Mouse (Mus musculus) stomach, postnatal 0 days (tissue): Measurements from ENCODE around the gene Rgs9bp. TPM values are rescaled to one million over a fixed set of nuclear protein-coding genes. Genes with fewer than 3 reads are reported as not detected.

Source experiments
- ATAC-seq: fragments of 200-750 bp; cut with Nextera tagmentation; 2 replicates; pipeline ENCODE4 v1.8.0; 2017; ENCODE audit not compliant: low FRiP score, low TSS enrichment
- DNase-seq: peaks from one replicate; pipeline ENCODE4 v3.0.0-alpha.2; 2016; ENCODE audit warnings: low spot score
- H3K27ac ChIP-seq: fragments of 300-500 bp; sonication (generic); replicated peaks from 2 replicates; pipeline ENCODE4 v1.5.1; 2014; ENCODE audit warnings: mild to moderate bottlenecking, control low read depth
- H3K27me3 ChIP-seq: fragments of 300-500 bp; sonication (generic); 2 replicates; pipeline ENCODE4 v1.6.1; 2014; ENCODE audit warnings: low read length; ENCODE audit not compliant: control insufficient read depth, insufficient read depth
- H3K36me3 ChIP-seq: fragments of 300-500 bp; sonication (generic); 2 replicates; pipeline ENCODE4 v1.6.1; 2014; ENCODE audit warnings: low read length, mixed read lengths; ENCODE audit not compliant: control insufficient read depth, insufficient read depth
- H3K4me1 ChIP-seq: fragments of 300-500 bp; sonication (generic); replicated peaks from 2 replicates; pipeline ENCODE4 v1.6.1; 2014; ENCODE audit warnings: antibody characterized with exemption; ENCODE audit not compliant: control insufficient read depth, insufficient read depth
- H3K4me2 ChIP-seq: fragments of 300-500 bp; sonication (generic); replicated peaks from 2 replicates; pipeline ENCODE4 v1.6.1; 2014; ENCODE audit warnings: low read depth, mild to moderate bottlenecking, control low read depth, moderate library complexity
- H3K4me3 ChIP-seq: fragments of 300-500 bp; sonication (generic); 2 replicates; pipeline ENCODE4 v1.5.1; 2014; ENCODE audit warnings: low read depth, low read length, control low read depth
- H3K9ac ChIP-seq: fragments of 300-500 bp; sonication (generic); 2 replicates; pipeline ENCODE4 v1.6.1; 2014; ENCODE audit warnings: mild to moderate bottlenecking, low read length, control low read depth, mixed read lengths
- H3K9me3 ChIP-seq: fragments of 300-500 bp; sonication (generic); 2 replicates; pipeline ENCODE4 v1.6.1; 2016; ENCODE audit warnings: low read length; ENCODE audit not compliant: control insufficient read depth
- CTCF ChIP-seq: IDR thresholded peaks from 2 replicates; pipeline ENCODE4 v1.5.1; 2016; ENCODE audit warnings: antibody characterized with exemption, low read depth, mild to moderate bottlenecking, moderate library complexity
- EP300 ChIP-seq: optimal IDR thresholded peaks from 2 replicates; pipeline ENCODE3; 2016; ENCODE audit warnings: antibody characterized with exemption
- WGBS: fragments of 180-500 bp; shearing (Covaris S2); extraction: QIAGEN DNeasy Blood & Tissue Kit; methylation state at CpG from one replicate; pipeline ENCODE4 v1.1.7; 2014; 5-methylcytosine and 5-hydroxymethylcytosine counted together
- polyA plus RNA-seq: library from polyadenylated mRNA; unstranded; fragments of >200 nt; fragmentation: Nextera tagmentation; extraction: Ambion mirVana; gene quantifications from 2 replicates; pipeline ENCODE4 v1.2.1, GENCODE M21; 2015

The Rgs9bp gene
- polyA plus RNA-seq, 1 experiment from 2014 or later, result 0.28 TPM

DNA sequence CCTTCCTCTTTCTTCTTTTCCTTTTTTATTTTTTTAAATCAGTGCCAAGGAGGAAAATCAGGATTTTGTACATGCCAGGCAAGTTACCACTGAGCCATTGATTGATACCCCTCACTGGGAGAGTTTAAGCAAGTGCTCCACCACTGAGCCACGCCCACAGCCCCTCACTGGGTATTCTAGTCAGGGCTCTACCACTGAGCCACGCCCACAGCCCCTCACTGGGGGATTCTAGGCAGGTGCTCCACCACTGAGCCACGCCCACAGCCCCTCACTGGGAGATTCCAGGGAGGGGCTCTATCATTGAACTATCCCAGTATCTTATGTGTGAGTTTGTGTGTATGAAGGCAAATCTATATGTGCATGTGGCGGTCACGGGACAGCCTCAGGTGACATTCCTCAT lies 8.9 kb upstream of the Rgs9bp start:
- 89% methylated on average over 5 of the region's 5 CpGs for WGBS
- no peaks in the 10 kb centered on the region for H3K27me3 ChIP-seq
- DNase-seq (no peak), ATAC-seq (no peak)
- no peaks in the 10 kb centered on the region for H3K4me1 ChIP-seq
- no peak overlapping the region for H3K4me3 ChIP-seq
- H3K9ac ChIP-seq, result no peak overlapping the region
- H3K27ac ChIP-seq, result no peak overlapping the region
- peaks cover 10% of the 10 kb centered on the region for H3K36me3 ChIP-seq
- no peaks in the 10 kb centered on the region for H3K9me3 ChIP-seq
- H3K4me2 ChIP-seq, result no peak overlapping the region
- TF ChIP-seq CTCF (no peak), EP300 (no peak)

DNA sequence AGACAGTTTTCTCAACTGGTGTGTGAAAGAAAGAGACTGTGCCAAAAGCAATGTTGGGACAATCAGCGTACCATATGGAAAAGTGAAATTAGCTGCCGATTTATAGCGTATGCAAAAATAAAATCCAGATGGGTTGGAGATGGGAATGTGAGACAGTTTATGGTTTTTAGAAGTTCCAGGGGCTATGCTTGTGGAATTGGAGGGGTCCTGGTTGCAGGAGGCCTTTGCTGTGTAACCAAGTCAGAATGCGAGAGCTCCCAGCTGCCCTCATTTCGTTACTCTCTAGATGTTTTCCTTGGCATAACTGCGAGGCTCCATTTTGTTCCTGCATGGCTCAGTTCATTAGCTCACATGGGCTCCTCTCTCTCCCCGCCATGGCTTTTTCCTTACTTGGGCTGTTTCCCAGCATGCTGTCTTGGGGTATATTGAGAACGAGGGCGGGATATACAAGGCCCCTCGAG lies 5.4 kb upstream of the Rgs9bp start:
- H3K4me3 ChIP-seq, result no peak overlapping the region
- H3K36me3 ChIP-seq, result peaks cover 10% of the 10 kb centered on the region
- H3K9me3 ChIP-seq, result no peaks in the 10 kb centered on the region
- no peak for TF ChIP-seq CTCF
- TF ChIP-seq EP300, result no peak
- H3K4me2 ChIP-seq, result no peak overlapping the region
- no peak overlapping the region for H3K9ac ChIP-seq
- ATAC-seq, result no peak
- DNase-seq, result no peak
- WGBS, result 91% methylated on average over 10 of the region's 10 CpGs
- no peaks in the 10 kb centered on the region for H3K27me3 ChIP-seq
- no peak overlapping the region for H3K27ac ChIP-seq
- H3K4me1 ChIP-seq, result peaks cover 4% of the 10 kb centered on the region

DNA sequence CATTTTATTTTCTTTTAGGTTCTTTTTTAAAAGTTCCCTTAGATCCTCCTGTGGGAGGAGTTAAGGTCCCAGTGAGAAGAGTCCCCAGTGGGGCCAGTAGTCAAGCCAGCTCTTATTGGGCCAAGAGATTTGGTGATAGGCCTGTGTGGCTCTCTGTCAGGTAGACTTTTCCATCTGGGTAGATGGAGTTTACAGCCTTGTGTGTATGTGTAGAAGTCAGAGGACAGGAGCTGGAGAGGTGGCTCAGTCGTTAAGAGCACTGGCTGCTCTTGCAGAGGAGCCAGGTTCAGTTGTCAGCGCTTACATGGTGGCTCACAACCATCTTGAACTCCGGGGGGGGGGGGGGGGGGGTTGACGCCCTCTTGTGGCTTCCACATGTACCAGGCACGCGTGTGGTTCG lies 4.1 kb upstream of the Rgs9bp start:
- no peak for ATAC-seq
- Histone ChIP-seq H3K27me3 (no peaks in the 10 kb centered on the region), H3K4me2 (no peak overlapping the region), H3K9ac (no peak overlapping the region), H3K36me3 (peaks cover 10% of the 10 kb centered on the region), H3K9me3 (no peaks in the 10 kb centered on the region), H3K27ac (no peak overlapping the region), H3K4me1 (peaks cover 5% of the 10 kb centered on the region), H3K4me3 (no peak overlapping the region)
- no peak for DNase-seq
- no peak for TF ChIP-seq CTCF
- TF ChIP-seq EP300, result no peak
- 87% methylated on average over 6 of the region's 7 CpGs for WGBS

DNA sequence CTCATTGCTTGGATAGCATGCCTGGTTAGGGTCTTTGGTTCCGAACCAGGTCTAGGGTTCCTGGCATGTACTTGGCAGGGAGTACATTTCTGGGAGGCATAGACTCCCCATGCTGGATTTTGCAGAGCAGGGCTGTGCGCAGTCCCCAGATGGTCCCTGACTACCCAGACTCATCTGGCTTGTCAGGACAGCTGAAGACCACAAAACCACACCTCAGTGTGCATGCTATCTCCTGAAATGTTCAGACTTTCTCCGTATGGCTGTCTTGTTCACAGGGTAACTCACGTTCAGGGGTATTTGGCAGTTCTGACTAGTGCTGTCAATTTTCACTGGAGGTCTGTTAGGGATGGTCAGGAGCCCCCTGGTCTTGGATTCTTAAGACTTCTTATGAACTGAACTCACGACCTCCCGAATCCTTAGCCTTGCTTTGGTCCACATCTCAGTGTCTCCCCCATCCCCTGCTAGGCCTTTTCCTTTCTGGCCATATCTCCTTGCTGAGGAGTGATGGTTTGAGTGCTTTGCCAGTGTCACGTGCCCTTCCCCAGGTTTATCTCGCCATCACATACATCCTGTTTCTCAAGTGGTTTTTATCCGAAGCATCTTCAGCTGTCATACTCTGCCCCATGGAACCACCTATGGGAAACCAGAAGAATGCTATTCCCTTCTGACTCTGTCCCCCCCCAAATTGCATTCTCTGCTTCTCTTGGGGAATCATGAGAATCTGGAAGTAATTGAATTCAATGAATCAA lies 3.5 kb upstream of the Rgs9bp start:
- peaks cover 6% of the 10 kb centered on the region for H3K4me1 ChIP-seq
- ATAC-seq (no peak), DNase-seq (no peak)
- TF ChIP-seq EP300 (no peak), CTCF (no peak)
- peaks cover 10% of the 10 kb centered on the region for H3K36me3 ChIP-seq
- no peaks in the 10 kb centered on the region for H3K9me3 ChIP-seq
- H3K4me2 ChIP-seq, result no peak overlapping the region
- H3K9ac ChIP-seq, result no peak overlapping the region
- H3K27me3 ChIP-seq, result no peaks in the 10 kb centered on the region
- H3K4me3 ChIP-seq, result no peak overlapping the region
- 86% methylated on average over 9 of the region's 9 CpGs for WGBS
- no peak overlapping the region for H3K27ac ChIP-seq

DNA sequence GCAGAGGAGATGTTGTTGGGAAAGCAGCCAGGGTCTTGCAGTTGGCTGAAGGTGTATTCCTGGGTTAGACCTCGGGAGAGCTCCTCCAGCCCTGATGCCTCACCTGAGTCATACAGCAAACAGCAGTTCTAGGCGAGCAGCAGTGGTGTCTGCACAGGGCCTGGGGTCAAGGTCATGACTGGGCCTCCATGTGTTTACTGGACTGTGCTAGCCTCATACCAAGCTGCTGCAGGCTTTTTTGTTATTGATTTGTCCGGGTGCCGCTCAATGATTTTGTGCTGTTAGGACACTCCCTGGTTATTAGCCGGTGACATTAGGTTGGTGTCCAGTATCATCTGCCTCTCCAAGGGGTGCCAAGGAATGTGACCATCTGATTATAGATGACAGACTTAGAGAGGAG lies 2.3 kb upstream of the Rgs9bp start:
- H3K9ac ChIP-seq, result no peak overlapping the region

DNA sequence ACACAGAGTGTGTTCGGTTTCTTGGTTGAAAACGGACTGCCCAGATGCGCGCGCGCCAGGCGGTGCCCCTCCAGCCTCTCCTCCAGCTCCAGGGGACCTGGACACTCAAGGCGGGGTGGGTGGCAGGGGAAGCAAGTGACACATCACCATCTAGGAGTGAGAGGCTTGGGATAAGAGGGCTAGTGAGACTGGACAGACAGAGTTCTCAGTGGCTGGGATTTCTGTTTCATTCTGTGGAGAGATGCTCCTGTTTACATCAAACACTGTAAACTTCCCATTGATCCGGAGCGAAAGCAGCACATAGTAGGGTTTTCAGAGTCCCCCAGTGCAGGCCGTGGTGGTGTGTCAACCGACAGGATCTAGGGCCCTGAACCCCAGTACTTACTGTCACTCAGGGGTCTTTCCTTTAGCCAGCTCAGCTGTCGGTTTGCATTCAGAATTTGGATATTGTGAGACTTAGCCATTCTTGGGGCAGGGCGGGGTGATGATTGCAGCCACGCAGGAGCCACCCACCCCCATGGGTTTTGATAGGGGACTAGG lies 1.6 kb upstream of the Rgs9bp start:
- no peak for DNase-seq
- H3K9me3 ChIP-seq, result no peaks in the 10 kb centered on the region

More for the DNA sequence above, 2.3 kb upstream of the Rgs9bp start:
- WGBS, result 50% methylated on average over 5 of the region's 5 CpGs
- Histone ChIP-seq H3K4me3 (no peak overlapping the region), H3K4me1 (peaks cover 6% of the 10 kb centered on the region), H3K36me3 (0 out of 2 replicates have a peak, but pooled peaks cover 4% of the 10 kb centered on the region), H3K9me3 (no peaks in the 10 kb centered on the region), H3K27me3 (no peaks in the 10 kb centered on the region; the same call in 1 of the 2 replicates), H3K4me2 (no peak overlapping the region; the same call in 1 of the 2 replicates), H3K27ac (no peak overlapping the region)
- TF ChIP-seq CTCF (no peak), EP300 (no peak)
- DNase-seq, result no peak
- no peak for ATAC-seq

More for the DNA sequence above, 1.6 kb upstream of the Rgs9bp start:
- Histone ChIP-seq H3K4me2 (peak overlapping the region; percentile 98), H3K9ac (peak overlapping the region; percentile 74), H3K4me1 (peaks cover 6% of the 10 kb centered on the region), H3K36me3 (0 out of 2 replicates have a peak, but pooled peaks cover 3% of the 10 kb centered on the region), H3K27ac (no peak overlapping the region), H3K4me3 (peak overlapping the region; percentile 93), H3K27me3 (no peaks in the 10 kb centered on the region; the same call in 1 of the 2 replicates)
- ATAC-seq, result no peak
- no peak for TF ChIP-seq CTCF
- no peak for TF ChIP-seq EP300
- 19% methylated on average over 15 of the region's 15 CpGs for WGBS
